Mouse (Mus musculus): ENCODE results near the gene Capn11. TPM values are rescaled to one million over a fixed set of nuclear protein-coding genes. Genes with fewer than 3 reads are reported as not detected.

Capn11 gene
- not detected in 2 replicates for polyA plus RNA-seq (2012; rRNA removed)

GRCm38 (mm10) chr17:45659225-45659624 lies at the start of gene Capn11:
Gene Capn11 (minus strand): TSS chr17:45659325.
- DNase-seq: no peak
- Histone ChIP-seq H3K4me3 (replicated peaks; ENCODE audit: extremely low read depth, low read depth, low read length) (no peak within 1 kb of the TSS), H3K4me1 (ENCODE audit: control insufficient read depth, insufficient read depth, low read length) (0 out of 2 replicates have a peak, but pooled peaks cover 2% of the 10 kb centered on the region)
- TF ChIP-seq CTCF (IDR thresholded peaks at IDR 0.05; ENCODE audit: insufficient read depth, low read length) (no peak), POLR2A (IDR thresholded peaks at IDR 0.05; ENCODE audit: borderline replicate concordance, extremely low read depth, low read depth, low read length) (no peak)
- 81% methylated on average over 4 of the region's 4 CpGs for WGBS

- no peak overlapping the region for H3K4me3 ChIP-seq (replicated peaks; ENCODE audit: extremely low read depth, low read depth, low read length)
- WGBS: 58% methylated on average over 8 of the region's 8 CpGs
- no peak for TF ChIP-seq POLR2A (IDR thresholded peaks at IDR 0.05; ENCODE audit: borderline replicate concordance, extremely low read depth, low read depth, low read length)
- no peak for TF ChIP-seq CTCF (IDR thresholded peaks at IDR 0.05; ENCODE audit: insufficient read depth, low read length)
- H3K4me1 ChIP-seq (ENCODE audit: control insufficient read depth, insufficient read depth, low read length): no peaks in the 10 kb centered on the region
- DNase-seq: no peak
Measured at GRCm38 (mm10) chr17:45708179-45708578, 49.1 kb upstream of the Capn11 start.

GRCm38 (mm10) chr17:45707376-45707775 lies 48.3 kb upstream of the Capn11 start:
- TF ChIP-seq CTCF (IDR thresholded peaks at IDR 0.05; ENCODE audit: insufficient read depth, low read length): peak; percentile 14; the same call in 1 of the 2 replicates
- no peak for TF ChIP-seq POLR2A (IDR thresholded peaks at IDR 0.05; ENCODE audit: borderline replicate concordance, extremely low read depth, low read depth, low read length)
- WGBS: 27% methylated on average over 3 of the region's 3 CpGs
- no peak overlapping the region for H3K4me3 ChIP-seq (replicated peaks; ENCODE audit: extremely low read depth, low read depth, low read length)
- no peaks in the 10 kb centered on the region for H3K4me1 ChIP-seq (ENCODE audit: control insufficient read depth, insufficient read depth, low read length)
- no peak for DNase-seq

- Histone ChIP-seq H3K4me3 (replicated peaks; ENCODE audit: extremely low read depth, low read depth, low read length) (no peak overlapping the region), H3K4me1 (ENCODE audit: control insufficient read depth, insufficient read depth, low read length) (peaks cover under 1% of the 10 kb centered on the region; the same call in 1 of the 2 replicates)
- DNase-seq: no peak
- 44% methylated on average over 5 of the region's 5 CpGs for WGBS
- TF ChIP-seq POLR2A (IDR thresholded peaks at IDR 0.05; ENCODE audit: borderline replicate concordance, extremely low read depth, low read depth, low read length) (no peak), CTCF (IDR thresholded peaks at IDR 0.05; ENCODE audit: insufficient read depth, low read length) (no peak)
Measured at GRCm38 (mm10) chr17:45706796-45707195, 47.7 kb upstream of the Capn11 start.

DNA sequence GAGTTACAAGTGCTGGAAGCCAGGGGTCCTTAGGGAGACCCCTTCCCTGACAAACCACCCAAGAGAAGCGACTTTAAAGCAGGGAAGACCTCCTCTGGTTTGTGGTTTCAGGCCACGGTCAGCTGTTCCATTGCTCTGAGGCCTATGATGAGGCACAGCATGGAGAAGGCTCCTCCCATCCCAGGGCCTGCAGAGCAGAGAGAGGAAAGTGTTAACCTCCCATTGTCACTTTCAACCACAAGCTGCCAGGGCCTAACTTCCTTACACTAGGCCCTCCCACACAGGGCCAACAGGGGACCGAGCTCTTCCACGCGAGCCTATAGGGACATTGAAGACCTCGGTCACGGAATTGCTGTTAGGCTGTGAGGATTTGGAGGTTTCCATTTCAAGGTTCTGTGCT lies 44.1 kb upstream of the Capn11 start:
- 46% methylated on average over 7 of the region's 7 CpGs for WGBS
- peaks cover 8% of the 10 kb centered on the region for H3K4me1 ChIP-seq (ENCODE audit: control insufficient read depth, insufficient read depth, low read length)
- no peak for DNase-seq
- no peak overlapping the region for H3K4me3 ChIP-seq (replicated peaks; ENCODE audit: extremely low read depth, low read depth, low read length)
- TF ChIP-seq CTCF (IDR thresholded peaks at IDR 0.05; ENCODE audit: insufficient read depth, low read length) (no peak), POLR2A (IDR thresholded peaks at IDR 0.05; ENCODE audit: borderline replicate concordance, extremely low read depth, low read depth, low read length) (no peak)

- WGBS: 35% methylated on average over 4 of the region's 4 CpGs
- Histone ChIP-seq H3K4me3 (replicated peaks; ENCODE audit: extremely low read depth, low read depth, low read length) (no peak overlapping the region), H3K4me1 (ENCODE audit: control insufficient read depth, insufficient read depth, low read length) (peaks cover 8% of the 10 kb centered on the region)
- DNase-seq: peak; percentile 61
- TF ChIP-seq CTCF (IDR thresholded peaks at IDR 0.05; ENCODE audit: insufficient read depth, low read length): no peak
- TF ChIP-seq POLR2A (IDR thresholded peaks at IDR 0.05; ENCODE audit: borderline replicate concordance, extremely low read depth, low read depth, low read length): no peak
Measured at GRCm38 (mm10) chr17:45702254-45702653, 43.1 kb upstream of the Capn11 start.

- TF ChIP-seq CTCF (IDR thresholded peaks at IDR 0.05; ENCODE audit: insufficient read depth, low read length) (no peak), POLR2A (IDR thresholded peaks at IDR 0.05; ENCODE audit: borderline replicate concordance, extremely low read depth, low read depth, low read length) (no peak)
- peaks cover 13% of the 10 kb centered on the region for H3K4me1 ChIP-seq (ENCODE audit: control insufficient read depth, insufficient read depth, low read length)
- no peak overlapping the region for H3K4me3 ChIP-seq (replicated peaks; ENCODE audit: extremely low read depth, low read depth, low read length)
- WGBS: 68% methylated on average over 9 of the region's 9 CpGs
- DNase-seq: no peak
Measured at GRCm38 (mm10) chr17:45701236-45701591, 42.1 kb upstream of the Capn11 start.

GRCm38 (mm10) chr17:45700496-45701235 lies 41.5 kb upstream of the Capn11 start:
- DNase-seq: peak; percentile 51
- TF ChIP-seq CTCF (IDR thresholded peaks at IDR 0.05; ENCODE audit: insufficient read depth, low read length) (no peak), POLR2A (IDR thresholded peaks at IDR 0.05; ENCODE audit: borderline replicate concordance, extremely low read depth, low read depth, low read length) (no peak)
- WGBS: 54% methylated on average over 10 of the region's 16 CpGs
- Histone ChIP-seq H3K4me3 (replicated peaks; ENCODE audit: extremely low read depth, low read depth, low read length) (no peak overlapping the region), H3K4me1 (ENCODE audit: control insufficient read depth, insufficient read depth, low read length) (peaks cover 13% of the 10 kb centered on the region)

DNA sequence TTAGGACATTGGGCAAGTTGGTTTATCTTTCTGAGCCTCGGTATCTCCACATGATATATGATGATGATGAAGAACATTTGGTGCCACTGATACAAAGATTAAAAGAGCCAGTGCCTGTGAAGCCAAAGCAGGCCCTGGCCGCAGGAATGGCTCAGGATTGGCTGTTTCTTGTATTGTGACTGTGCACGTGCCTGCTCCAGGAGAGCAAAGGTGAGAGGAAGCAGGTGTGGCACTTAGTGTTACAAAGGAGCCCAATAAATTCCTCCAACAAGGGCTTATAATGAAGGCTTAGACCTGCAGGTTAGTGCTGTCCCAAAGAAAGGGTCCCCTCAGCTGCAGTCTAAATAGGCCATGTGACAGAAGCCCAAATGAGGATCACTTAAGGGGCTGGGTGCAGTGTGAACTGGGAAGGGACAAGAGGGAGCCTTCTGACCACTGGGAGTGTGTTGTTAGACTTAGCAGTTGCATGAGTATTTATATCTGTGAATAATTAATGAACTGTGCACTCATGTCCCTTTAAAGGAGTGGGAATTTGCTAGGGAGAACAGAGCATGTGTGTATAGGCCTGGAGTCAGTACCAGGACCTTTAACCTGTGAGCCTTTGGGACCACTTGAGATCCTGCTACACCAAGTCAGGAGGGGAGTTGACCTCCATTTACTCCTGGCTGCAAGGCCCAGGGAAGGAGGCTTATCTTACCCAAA lies 40.1 kb upstream of the Capn11 start:
- whole genome bisulfite sequencing: 66% methylated on average over 3 of the region's 3 CpGs
- TF ChIP-seq POLR2A (IDR thresholded peaks at IDR 0.05; ENCODE audit: borderline replicate concordance, extremely low read depth, low read depth, low read length) (no peak), CTCF (IDR thresholded peaks at IDR 0.05; ENCODE audit: insufficient read depth, low read length) (no peak)
- no peak for DNase-seq

More for the DNA sequence above, 40.1 kb upstream of the Capn11 start:
- Histone ChIP-seq H3K4me1 (ENCODE audit: control insufficient read depth, insufficient read depth, low read length) (peaks cover 20% of the 10 kb centered on the region), H3K4me3 (replicated peaks; ENCODE audit: extremely low read depth, low read depth, low read length) (no peak overlapping the region)

All from lung, adult 2 months (tissue).